Mouse (Mus musculus): ENCODE measurements around the gene Diablo.

The Diablo gene

DNA sequence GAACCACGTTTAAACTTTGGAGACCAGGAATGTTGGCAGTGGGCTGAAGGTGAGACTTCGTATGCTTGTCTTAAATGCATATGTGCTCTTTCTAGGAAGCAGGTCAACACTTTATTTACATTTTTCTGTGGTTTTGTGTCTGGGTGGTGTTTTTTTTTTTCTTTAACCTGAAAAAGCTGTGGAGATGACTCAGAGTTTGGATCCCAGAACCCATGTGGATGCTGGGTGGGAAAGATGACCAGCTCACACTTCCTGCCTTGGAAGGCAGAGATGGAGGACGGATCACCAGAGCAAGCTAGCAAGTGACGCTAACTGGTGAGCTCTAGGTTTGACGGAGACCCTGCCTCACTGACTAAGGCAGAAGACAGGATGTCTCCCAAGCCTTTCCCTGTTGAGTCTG is 9.1 kb downstream of the Diablo start:
- TF ChIP-seq GATA4 (IDR thresholded peaks at IDR 0.05; ENCODE audit: insufficient replicate concordance, low read length), result no peak

DNA sequence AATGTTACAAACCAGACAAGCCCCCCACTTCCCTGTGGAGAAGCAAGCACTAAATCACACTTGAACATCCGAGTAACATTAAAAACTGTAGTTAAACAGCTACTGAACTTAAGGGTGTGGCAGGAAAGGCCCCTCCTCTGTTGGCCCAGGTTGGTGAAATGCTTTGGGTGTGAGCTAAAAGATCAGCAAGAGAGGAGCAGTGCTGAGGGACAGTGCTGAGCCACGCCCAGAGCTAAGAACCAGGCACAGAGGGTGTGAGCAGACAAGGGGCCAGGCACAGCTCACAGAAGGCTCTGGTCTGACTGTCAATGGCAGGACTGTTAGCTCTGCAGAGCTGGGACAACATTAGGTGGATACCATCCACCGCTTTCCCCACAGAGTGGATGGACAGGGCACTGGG is 11.9 kb downstream of the Diablo start:
- no peak for TF ChIP-seq GATA4 (IDR thresholded peaks at IDR 0.05; ENCODE audit: insufficient replicate concordance, low read length)

DNA sequence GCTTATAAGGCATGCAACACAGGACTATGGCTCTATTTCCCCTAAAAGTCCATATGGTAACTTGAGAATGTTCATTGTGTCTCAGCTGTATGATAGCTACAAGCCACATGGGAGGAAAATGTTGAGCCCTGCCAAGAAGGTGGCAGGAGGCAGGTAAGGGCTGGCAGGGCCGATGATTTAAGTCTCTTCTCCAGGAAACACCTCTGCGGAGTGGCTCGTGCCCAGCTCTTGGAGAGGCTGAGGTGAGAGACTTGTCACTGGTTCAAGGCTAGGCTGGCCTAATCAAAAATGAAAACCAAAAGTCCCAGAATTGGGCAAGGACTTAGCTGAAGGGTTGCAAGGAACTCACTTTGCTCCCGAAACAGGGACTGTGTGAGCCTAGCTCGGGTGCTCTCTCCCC is 13.8 kb downstream of the Diablo start, which contains the start of gene B3gnt4:
TSS of gene B3gnt4 (plus strand) at position 301 of the 400 bp plus-strand sequence.
- no peak for TF ChIP-seq GATA4 (IDR thresholded peaks at IDR 0.05; ENCODE audit: insufficient replicate concordance, low read length)

DNA sequence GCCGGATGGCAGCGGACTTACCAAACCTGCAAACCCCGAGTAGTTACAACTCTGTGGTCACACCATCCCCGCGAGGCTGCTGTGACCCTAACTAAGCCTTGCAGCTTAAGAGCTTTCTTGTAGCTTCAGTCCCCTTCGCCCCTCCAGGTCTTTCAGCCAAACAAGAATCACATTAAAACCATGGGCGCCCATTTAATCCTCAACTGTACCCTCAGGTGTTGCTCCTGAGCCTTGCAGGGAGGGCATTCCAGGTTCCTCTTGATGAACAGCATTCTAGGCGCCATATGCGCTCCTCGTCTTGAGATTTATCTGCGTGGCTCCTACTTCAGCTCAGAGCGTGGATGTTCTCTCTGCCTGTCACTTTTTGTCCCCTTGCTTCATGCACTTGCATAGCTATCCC is 15.1 kb downstream of the Diablo start:
- TF ChIP-seq GATA4 (IDR thresholded peaks at IDR 0.05; ENCODE audit: insufficient replicate concordance, low read length), result no peak

DNA sequence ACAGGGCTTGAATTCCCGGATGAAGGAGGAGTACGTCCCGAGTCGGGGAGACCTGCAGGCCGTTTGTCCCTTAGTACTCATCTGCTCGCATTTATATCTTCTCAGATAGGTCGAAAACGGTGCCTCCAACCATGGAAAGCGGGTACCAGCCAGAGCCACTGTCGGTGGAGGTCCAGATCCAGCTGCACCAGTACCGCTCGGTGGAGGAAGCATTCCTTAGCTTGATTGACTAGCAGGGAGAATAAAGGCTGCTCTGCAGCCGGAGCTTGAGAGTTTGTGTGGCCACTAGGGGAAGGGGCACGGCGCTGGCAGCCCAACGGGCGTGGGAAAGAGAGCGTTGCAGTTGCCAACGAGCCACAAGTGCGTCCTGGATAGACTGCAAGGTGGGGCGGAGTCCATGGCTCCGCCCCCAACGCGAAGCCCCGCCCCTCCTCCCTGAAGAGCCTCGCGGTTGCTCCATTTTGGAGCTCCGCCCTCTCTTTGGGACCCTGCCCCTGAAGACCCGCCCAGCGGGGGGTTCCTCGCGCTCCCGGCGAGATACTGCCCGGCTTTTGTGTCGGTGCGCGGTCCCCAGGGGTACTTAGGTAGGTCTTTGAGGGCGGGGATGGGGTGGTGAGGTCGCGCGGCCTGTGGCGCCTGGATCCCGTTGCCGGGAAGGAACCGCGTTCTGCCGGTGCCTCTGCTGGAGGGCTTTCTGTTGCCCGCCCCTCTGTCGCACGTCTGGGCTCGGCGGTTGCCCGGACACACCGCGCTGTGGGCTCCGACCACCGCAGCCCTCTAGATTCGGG is 15.8 kb downstream of the Diablo start:
- no peak for TF ChIP-seq GATA4 (IDR thresholded peaks at IDR 0.05; ENCODE audit: insufficient replicate concordance, low read length)

DNA sequence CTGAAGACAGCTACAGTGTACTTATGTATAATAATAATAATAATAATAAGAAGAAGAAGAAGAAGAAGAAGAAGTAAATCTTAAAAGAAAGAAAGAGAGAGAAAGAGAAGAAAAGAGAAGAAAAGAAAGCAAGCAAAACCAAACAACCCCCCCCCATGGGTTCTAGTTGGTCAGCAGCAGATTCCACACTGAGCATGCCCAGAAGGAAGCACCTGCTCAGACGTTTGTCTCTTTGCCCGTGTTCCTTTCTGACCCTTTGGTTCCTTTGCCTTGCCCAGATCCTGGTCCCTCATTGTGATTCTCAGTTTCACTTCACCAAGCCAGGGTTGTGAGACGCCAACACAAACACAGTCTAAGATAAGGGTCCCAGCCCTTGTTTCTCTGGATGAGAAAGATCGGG is 22.0 kb downstream of the Diablo start:
- no peak for TF ChIP-seq GATA4 (IDR thresholded peaks at IDR 0.05; ENCODE audit: insufficient replicate concordance, low read length)

DNA sequence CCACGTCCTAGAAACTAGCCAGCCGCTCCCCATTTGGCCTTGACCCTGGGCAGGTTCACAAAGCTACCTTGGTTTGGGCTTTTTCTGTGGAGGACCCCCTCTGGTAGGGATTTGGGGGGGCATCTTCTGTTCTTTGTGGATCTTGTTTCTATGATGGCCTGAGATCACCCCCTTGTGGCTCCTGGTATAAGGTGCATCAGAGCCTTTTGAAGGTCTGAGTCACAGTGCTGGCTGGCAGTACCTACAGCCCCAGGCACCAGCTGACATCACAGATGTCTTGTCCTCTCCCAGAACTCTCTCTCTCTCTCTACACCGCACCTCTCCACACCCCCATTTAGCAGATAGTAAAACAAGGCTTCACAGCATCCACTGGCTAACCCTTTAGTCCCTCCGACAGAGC is 24.3 kb downstream of the Diablo start:
- TF ChIP-seq GATA4 (IDR thresholded peaks at IDR 0.05; ENCODE audit: insufficient replicate concordance, low read length), result no peak

DNA sequence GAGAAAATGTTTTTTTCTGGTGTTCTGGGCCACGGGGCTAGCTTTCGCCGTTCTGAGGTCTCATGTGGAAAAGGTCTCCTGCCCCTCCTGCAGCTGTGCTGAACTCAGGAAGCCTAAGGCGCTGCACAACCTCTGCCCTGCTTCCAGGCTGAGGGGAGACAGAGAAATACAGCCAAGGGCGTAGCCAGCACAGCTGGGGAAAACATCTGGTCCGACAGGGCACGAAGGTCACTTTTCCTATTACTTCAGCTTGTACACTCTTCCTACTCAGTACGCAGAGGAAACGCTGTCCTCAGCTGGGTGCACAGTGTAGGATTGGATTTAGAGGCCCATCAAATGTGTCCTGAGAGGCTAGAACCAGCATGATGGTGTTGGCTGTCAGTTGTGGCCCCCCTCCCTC is 34.0 kb downstream of the Diablo start:
- TF ChIP-seq GATA4 (IDR thresholded peaks at IDR 0.05; ENCODE audit: insufficient replicate concordance, low read length), result no peak

DNA sequence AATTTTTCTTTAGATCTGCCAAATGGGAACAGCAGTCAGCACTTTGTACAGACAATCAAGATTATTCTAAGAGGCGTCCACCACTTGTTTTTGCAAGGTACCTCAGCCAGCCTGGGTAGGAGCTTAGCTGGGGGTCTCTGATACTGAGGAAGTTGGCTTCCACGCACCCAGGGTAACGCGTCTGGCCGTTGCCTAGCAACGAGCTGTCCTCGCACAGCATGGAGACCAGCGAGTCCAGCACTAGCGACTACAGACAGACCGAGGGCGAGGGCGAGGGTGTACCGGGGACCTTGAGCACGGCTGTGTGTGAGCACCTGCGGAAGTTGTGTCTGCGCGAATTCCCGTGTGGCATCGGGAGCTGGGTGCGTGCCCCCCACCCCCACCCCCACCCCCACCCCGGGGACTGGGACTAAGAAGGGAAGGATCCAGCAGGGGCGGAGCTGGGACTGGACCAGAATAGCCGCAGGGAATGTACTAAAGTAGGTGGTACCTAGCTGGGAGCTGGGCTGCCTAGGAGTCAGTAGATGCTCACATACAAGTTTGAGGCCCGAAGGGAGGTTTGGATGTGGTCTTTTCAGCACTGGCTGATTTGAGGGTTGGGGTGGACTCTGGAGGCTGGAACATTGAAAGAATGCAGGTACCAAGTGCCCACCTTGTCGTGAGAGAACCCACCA is 34.7 kb downstream of the Diablo start, which contains the start of the genes Lrrc43 and Il31:
TSS of gene Lrrc43 (plus strand) at position 194 of the 674 bp plus-strand sequence.
TSS of gene Il31 (minus strand) at position 378 of the 674 bp plus-strand sequence.
- no peak for TF ChIP-seq GATA4 (IDR thresholded peaks at IDR 0.05; ENCODE audit: insufficient replicate concordance, low read length)

DNA sequence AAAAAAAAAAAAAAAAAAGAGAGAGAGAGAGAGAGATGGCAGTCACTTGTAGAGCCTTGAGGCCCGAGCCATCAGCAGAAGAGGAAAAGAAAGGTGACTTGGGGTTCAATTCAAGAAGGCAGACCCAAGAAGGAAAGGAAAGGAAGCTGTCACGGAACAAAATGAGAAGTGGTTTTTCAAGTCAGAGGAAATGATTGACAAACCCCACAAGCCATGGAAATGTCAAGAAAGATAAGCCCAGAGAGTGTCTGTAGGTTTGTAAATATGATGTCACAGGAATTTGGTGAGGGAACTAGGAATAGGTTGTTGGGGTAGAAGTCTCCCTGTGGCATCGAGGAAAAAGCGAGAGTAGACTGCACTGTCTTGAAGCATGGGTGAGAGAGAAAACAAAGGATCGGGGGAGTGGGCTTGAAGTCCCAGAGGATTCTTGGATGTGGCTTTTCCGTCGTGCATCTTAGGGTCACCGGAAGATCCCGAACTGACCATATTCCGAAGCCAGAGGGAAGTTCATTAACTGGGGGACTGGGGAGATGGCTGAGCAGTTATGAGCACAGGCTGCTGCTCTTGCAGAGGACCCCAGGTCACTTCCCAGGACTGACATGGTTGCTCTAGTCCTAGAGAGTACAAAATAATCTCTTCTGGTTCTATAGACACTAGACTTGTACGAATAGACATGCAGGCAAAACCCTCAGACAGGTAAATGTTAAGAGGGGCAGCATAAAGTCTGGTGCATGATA is 36.1 kb downstream of the Diablo start:
- no peak for TF ChIP-seq GATA4 (IDR thresholded peaks at IDR 0.05; ENCODE audit: insufficient replicate concordance, low read length)

DNA sequence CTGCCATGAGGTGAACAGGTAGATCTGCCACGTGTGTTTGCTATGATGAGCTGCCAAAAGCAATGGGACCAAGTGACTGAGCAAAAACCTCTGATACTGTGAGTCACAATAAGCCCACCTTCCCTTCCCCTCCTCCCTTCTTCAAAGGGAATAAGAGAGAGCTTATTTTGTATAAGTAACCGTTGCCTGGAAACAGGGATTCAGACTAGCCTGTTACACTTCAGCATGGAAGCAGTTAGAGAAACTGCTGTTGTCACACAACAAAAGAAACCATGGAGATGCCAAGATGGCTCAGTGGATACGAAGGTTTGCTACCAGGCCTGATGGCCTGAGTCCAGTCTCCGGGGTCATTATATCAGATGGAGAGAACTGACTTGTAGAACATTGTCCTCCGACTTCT is 50.2 kb downstream of the Diablo start:
- no peak for TF ChIP-seq GATA4 (IDR thresholded peaks at IDR 0.05; ENCODE audit: insufficient replicate concordance, low read length)

DNA sequence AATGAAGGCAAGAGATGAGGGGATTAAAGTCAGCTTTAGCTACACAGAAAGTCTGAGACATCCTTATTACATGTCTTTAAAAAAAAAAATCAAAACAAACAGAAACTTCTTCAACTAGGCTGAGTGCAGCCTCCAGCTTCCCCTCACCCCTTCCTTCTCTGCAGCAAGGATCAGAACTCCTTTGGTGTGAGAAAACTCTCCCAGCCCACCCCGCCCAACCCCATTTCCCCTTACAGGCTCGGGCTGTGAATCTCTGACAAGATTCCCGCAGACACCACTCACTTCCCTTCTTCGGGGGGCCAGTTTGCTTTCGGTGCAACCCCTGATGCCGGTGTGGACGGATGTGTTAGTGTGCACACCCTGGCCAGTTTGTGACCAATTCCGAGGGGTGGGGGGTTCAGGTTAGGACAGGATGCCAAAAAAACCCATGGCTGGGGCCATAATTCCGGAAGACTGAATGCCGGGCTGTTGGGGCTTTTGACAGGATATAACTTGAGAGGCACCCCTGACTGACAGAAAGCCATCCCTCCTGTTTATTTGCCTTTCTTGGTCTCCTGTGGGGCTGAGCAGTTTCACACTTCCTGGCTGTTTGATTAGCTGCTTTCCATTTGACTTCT is 53.1 kb downstream of the Diablo start:
- no peak for TF ChIP-seq GATA4 (IDR thresholded peaks at IDR 0.05; ENCODE audit: insufficient replicate concordance, low read length)

DNA sequence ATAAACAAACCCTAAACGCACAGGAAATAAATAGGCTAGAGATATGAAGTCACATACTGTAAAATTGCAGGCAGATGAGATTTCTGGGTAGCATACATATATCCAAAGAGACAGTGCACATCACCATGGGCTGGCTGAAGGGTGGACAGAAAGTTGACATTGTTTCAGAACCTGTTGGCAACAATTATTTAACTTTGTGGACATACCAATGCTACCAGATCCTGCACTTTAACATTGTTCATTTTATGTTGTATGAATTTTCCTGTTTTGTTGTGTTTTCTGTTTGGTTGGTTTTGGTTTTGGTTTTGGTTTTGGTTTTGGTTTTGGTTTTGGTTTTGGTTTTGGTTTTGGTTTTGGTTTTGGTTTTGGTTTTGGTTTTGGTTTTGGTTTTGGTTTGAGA is 59.3 kb downstream of the Diablo start:
- no peak for TF ChIP-seq GATA4 (IDR thresholded peaks at IDR 0.05; ENCODE audit: insufficient replicate concordance, low read length)

DNA sequence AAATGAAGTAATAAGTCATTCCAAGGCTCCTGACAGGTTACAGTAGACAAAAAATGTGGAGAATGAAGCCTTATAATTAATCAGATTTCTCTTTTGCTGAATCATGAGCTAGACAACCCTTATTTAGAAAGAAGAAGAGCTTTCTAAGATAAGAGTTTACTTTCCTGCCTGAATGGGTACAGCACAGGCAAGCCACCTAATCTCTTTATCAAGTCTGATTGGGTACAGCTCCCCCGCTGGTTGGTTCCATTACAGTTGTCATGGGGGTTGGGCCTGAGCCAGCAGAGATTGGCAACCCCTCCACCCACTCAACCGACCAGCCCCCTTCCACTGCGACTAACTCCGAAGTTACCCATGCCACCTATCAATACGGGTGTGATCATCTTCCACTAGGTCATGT is 62.6 kb downstream of the Diablo start:
- TF ChIP-seq GATA4 (IDR thresholded peaks at IDR 0.05; ENCODE audit: insufficient replicate concordance, low read length), result no peak

All from liver, adult (tissue).